Mouse (Mus musculus): ENCODE measurements around the gene Pi4kb. TPM values are rescaled to one million over a fixed set of nuclear protein-coding genes. Genes with fewer than 3 reads are reported as not detected.

Gene Pi4kb
- polyA plus RNA-seq, 1 experiment from 2014 or later = 20.5 TPM

DNA sequence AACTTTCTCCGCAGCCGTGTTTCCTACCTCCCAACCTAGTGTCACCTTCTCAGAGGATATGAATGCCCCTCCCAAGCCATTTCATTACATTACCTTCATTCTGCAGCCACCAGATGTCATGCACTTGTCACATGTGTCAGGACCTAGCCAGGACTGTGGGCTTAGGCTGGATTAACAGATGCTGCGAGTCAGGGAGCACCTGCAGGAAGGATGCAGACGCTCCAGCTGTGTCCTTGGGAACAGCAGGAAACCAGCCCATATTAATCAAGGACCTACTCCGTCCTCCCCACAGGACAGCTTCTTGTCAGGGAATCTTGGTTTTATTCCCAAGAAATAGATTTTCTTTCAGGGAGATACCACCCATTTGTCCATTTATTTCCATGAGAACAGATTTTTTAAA is 14.2 kb upstream of the Pi4kb start:
- H3K27me3 ChIP-seq = no peaks in the 10 kb centered on the region
- H3K4me1 ChIP-seq = no peaks in the 10 kb centered on the region; the same call in 1 of the 2 replicates
- H3K27ac ChIP-seq = no peak overlapping the region
- H3K4me2 ChIP-seq = no peak overlapping the region
- no peak overlapping the region for H3K9ac ChIP-seq
- H3K4me3 ChIP-seq = no peak overlapping the region
- H3K36me3 ChIP-seq = peaks cover 35% of the 10 kb centered on the region
- ATAC-seq (ENCODE audit: borderline replicate concordance, extremely low read depth, low FRiP score, low TSS enrichment) = no peak
- no peaks in the 10 kb centered on the region for H3K9me3 ChIP-seq
- 41% methylated on average over 5 of the region's 5 CpGs for WGBS

DNA sequence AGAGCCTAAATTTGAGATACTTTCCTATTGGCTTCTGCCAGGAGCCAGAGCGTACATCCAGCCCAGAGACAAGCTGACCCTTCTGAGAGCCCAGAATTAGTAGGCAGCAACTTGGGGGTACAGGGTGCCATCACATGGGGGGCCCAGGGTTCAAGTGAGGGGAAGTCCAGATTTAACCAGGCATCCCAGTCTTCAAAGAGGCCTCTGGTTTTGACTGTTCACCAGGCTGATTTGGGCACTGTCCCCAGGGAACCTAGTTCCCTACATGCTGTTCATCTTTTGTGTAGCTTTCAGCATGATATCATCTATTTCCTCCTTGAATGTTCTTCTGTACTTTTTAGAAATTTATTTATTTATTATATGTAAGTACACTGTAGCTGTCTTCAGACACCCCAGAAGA is 9.5 kb upstream of the Pi4kb start:
- H3K27ac ChIP-seq = no peak overlapping the region
- H3K4me1 ChIP-seq = no peaks in the 10 kb centered on the region
- 96% methylated on average over 1 of the region's 1 CpGs for WGBS
- H3K36me3 ChIP-seq = no peaks in the 10 kb centered on the region
- no peak overlapping the region for H3K9ac ChIP-seq
- ATAC-seq (ENCODE audit: borderline replicate concordance, extremely low read depth, low FRiP score, low TSS enrichment) = no peak
- H3K4me2 ChIP-seq = no peak overlapping the region
- no peaks in the 10 kb centered on the region for H3K9me3 ChIP-seq
- no peak overlapping the region for H3K4me3 ChIP-seq
- H3K27me3 ChIP-seq = no peaks in the 10 kb centered on the region

DNA sequence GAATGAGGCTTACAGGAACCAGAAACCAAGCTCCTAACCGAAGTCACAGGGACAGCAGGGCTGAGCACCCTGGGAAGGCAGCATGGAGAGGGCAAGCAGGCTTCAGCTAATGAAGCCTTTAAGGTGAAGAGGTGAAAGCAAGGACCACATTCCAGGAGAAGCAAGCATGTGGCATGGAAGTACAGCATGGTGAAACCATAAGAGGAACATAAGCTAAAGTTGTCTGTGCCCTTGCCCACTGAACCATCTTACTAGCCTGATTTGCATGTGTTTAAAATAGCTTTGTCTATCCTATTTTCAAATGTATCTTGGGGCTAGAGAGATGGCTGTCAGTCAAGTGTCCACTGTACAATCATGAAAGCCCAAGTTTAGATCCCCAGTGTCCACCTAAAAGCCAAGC is 8.7 kb upstream of the Pi4kb start:
- 66% methylated on average over 1 of the region's 1 CpGs for WGBS
- Histone ChIP-seq H3K4me1 (no peaks in the 10 kb centered on the region), H3K27ac (no peak overlapping the region)

DNA sequence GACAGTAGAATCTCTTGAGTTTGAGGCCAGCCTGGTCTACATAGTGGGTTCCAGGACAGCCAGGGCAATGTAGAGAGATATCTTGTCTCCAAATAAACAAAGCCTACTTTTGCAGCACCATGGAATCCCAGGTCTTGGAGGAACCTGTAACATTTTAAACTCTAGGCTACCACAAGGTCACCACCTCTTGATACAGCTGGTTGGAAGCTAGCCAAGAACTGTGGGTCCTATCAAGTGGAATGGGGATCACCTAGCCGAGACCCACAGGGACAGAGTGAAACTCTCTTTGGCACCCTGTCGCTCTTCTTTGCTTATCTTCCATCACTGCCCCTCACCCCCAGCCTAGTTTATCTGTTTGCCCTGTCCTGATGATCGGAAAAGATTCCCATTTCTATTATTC is 2.0 kb upstream of the Pi4kb start:
- Histone ChIP-seq H3K36me3 (peaks cover 2% of the 10 kb centered on the region; the same call in 1 of the 2 replicates), H3K4me1 (peaks cover 20% of the 10 kb centered on the region), H3K27me3 (no peaks in the 10 kb centered on the region), H3K4me3 (no peak overlapping the region), H3K9me3 (no peaks in the 10 kb centered on the region), H3K4me2 (no peak overlapping the region), H3K9ac (no peak overlapping the region), H3K27ac (no peak overlapping the region)
- 65% methylated on average over 3 of the region's 3 CpGs for WGBS
- ATAC-seq (ENCODE audit: borderline replicate concordance, extremely low read depth, low FRiP score, low TSS enrichment) = no peak

More for the DNA sequence above, 8.7 kb upstream of the Pi4kb start:
- H3K4me2 ChIP-seq = no peak overlapping the region
- H3K9ac ChIP-seq = no peak overlapping the region
- H3K4me3 ChIP-seq = no peak overlapping the region
- H3K36me3 ChIP-seq = no peaks in the 10 kb centered on the region
- H3K9me3 ChIP-seq = no peaks in the 10 kb centered on the region
- ATAC-seq (ENCODE audit: borderline replicate concordance, extremely low read depth, low FRiP score, low TSS enrichment) = no peak
- no peaks in the 10 kb centered on the region for H3K27me3 ChIP-seq

DNA sequence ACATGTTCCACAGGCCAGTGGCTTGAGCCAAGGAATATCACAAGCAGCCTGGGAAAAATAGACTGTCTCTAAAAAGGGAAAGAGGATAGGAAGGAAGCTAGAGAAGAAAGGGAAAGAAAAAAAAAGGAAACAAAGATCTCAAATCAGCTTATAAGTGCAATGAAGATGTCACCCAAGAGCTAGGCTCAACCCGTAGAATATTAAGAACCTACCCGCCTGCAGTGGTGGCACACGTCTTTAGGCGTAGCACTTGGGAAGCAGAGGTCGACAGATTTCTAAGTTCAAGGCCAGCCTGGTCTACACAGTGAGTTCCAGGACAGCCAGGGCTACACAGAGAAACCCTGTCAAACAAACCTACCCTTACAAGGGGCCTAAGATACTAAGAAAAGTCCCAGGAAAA is 911 bp upstream of the Pi4kb start:
- 86% methylated on average over 5 of the region's 5 CpGs for WGBS
- Histone ChIP-seq H3K9ac (no peak overlapping the region), H3K4me3 (no peak overlapping the region), H3K27ac (no peak overlapping the region), H3K4me2 (peak overlapping the region; percentile 79; the same call in 1 of the 2 replicates), H3K9me3 (no peaks in the 10 kb centered on the region), H3K36me3 (peaks cover 4% of the 10 kb centered on the region; the same call in 1 of the 2 replicates), H3K4me1 (peaks cover 20% of the 10 kb centered on the region), H3K27me3 (no peaks in the 10 kb centered on the region)
- ATAC-seq (ENCODE audit: borderline replicate concordance, extremely low read depth, low FRiP score, low TSS enrichment) = no peak

DNA sequence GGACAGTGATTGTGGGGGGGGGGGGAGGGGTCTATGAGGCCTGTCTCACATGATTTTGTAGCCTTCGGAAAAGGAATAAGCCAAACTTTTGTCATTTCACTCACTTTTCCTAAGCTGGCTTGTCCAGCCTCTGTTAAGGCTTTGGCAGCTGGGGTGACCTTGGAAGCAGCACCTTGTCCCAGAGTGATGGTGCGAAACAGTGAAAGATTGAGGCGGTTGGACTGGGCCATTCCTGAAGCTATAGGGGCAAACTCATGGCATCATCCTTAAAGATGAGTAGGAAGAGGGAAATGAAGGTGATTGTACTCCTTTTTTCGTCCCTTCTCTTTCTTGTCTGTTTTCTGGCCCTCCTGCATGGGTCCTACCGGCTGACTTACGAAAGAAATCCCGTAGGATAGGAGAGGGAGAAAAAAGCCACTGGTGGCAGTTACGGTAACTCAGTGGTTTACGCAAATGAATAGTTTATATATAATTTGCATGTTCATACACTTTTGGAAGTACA is 454 bp upstream of the Pi4kb start:
- H3K9me3 ChIP-seq = no peaks in the 10 kb centered on the region
- H3K9ac ChIP-seq = peak overlapping the region; percentile 41
- peaks cover 4% of the 10 kb centered on the region; the same call in 1 of the 2 replicates for H3K36me3 ChIP-seq
- H3K27ac ChIP-seq = no peak overlapping the region
- ATAC-seq (ENCODE audit: borderline replicate concordance, extremely low read depth, low FRiP score, low TSS enrichment) = peak; percentile 25
- peak overlapping the region; percentile 79 for H3K4me2 ChIP-seq
- peaks cover 20% of the 10 kb centered on the region for H3K4me1 ChIP-seq
- 18% methylated on average over 9 of the region's 9 CpGs for WGBS
- peak overlapping the region; percentile 76 for H3K4me3 ChIP-seq
- no peaks in the 10 kb centered on the region for H3K27me3 ChIP-seq

DNA sequence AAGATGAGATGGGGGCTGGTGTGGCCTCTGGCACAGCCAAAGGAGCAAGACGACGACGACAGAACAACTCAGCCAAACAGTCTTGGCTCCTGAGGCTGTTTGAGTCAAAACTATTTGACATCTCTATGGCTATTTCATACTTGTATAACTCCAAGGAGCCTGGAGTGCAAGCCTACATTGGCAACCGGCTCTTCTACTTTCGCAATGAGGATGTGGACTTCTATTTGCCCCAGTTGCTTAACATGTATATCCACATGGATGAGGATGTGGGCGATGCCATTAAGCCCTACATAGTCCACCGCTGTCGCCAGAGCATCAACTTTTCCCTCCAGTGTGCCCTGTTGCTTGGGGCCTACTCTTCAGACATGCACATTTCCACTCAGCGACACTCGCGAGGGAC is 9.8 kb downstream of the Pi4kb start:
- Histone ChIP-seq H3K27me3 (no peaks in the 10 kb centered on the region), H3K27ac (no peak overlapping the region), H3K9ac (no peak overlapping the region), H3K4me3 (no peak overlapping the region), H3K4me2 (no peak overlapping the region), H3K36me3 (peaks cover 51% of the 10 kb centered on the region), H3K9me3 (no peaks in the 10 kb centered on the region), H3K4me1 (peaks cover 19% of the 10 kb centered on the region)
- no peak for ATAC-seq (ENCODE audit: borderline replicate concordance, extremely low read depth, low FRiP score, low TSS enrichment)
- WGBS = 88% methylated on average over 11 of the region's 11 CpGs

DNA sequence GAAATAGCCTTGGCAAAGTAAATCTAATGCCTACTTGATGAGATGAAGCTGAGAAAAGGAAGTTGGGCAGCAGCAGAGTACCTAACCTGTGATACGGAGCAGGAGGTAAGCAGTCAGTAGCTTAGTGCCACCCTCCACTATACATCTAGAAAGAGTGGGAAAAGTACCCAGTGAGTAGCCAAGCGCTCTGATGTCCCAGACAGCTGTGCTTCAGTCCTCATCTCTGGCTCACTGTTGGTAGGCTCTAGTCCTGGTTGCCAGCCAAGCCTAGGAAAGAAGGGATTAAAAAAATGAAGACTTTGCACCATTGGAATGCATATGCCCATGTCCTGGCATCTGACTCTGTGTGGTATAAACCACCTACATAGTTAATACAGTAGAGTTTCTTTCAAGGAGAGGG is 11.0 kb downstream of the Pi4kb start:
- Histone ChIP-seq H3K4me2 (no peak overlapping the region), H3K36me3 (peaks cover 53% of the 10 kb centered on the region), H3K27ac (no peak overlapping the region), H3K27me3 (no peaks in the 10 kb centered on the region), H3K4me3 (no peak overlapping the region), H3K9me3 (no peaks in the 10 kb centered on the region), H3K4me1 (peaks cover 30% of the 10 kb centered on the region), H3K9ac (no peak overlapping the region)
- no peak for ATAC-seq (ENCODE audit: borderline replicate concordance, extremely low read depth, low FRiP score, low TSS enrichment)
- 81% methylated on average over 2 of the region's 2 CpGs for WGBS

DNA sequence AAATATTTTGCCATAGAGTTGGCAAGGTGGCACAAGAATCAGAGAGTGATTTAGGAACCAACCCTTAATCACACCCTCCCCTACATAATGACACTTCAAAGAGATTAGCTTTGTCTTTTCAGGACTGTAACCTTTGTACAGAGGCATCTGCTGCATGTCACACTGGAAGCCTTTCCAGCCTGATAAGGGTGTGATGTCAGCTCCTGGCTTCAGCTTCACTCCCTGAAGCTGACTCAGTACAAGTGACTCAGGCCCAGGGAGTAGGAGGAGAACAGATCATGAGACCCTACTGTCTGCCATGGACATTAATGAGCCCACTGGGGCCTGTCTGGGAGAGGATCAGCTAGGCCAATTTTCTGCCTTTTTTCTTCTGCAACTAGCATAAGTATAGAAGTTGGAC is 13.0 kb downstream of the Pi4kb start:
- Histone ChIP-seq H3K4me2 (no peak overlapping the region), H3K36me3 (peaks cover 49% of the 10 kb centered on the region), H3K9ac (no peak overlapping the region), H3K9me3 (no peaks in the 10 kb centered on the region), H3K4me1 (peaks cover 30% of the 10 kb centered on the region), H3K4me3 (no peak overlapping the region), H3K27me3 (no peaks in the 10 kb centered on the region), H3K27ac (no peak overlapping the region)
- ATAC-seq (ENCODE audit: borderline replicate concordance, extremely low read depth, low FRiP score, low TSS enrichment) = no peak

DNA sequence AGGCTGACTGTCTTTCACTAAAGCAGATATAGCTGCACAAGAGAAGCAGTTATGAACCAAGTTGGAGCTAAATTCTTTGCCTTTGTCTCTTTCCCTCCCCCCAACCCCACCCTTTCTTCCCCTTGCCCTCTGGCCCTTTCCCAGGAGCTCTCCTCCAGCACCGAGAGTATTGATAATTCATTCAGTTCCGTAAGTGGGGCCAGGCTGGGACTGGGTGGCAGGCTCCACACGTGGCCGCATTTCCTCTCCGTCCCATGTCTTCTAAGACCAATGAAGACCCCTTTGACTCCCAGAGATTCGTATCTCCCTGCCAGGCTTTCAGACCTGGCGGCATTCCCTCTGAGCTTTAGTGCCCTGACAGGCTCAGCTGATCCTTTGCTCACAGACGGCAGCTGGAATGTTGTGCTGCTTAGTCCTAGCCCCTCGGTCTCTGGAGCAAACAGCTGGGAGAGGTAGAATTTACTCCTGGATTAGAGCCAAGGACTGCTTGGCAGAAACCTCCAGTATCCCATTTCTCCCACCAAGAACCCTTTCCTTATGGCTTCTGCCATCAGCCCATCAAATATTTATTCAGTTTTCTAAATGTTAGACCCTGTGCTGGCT is 14.7 kb downstream of the Pi4kb start:
- Histone ChIP-seq H3K9me3 (no peaks in the 10 kb centered on the region), H3K36me3 (peaks cover 52% of the 10 kb centered on the region), H3K4me3 (no peak overlapping the region), H3K27me3 (no peaks in the 10 kb centered on the region), H3K9ac (no peak overlapping the region), H3K4me2 (peak overlapping the region; percentile 25), H3K27ac (peak overlapping the region; percentile 75), H3K4me1 (peaks cover 30% of the 10 kb centered on the region)
- ATAC-seq (ENCODE audit: borderline replicate concordance, extremely low read depth, low FRiP score, low TSS enrichment) = peak; percentile 71; the same call in 1 of the 2 replicates
- 22% methylated on average over 9 of the region's 9 CpGs for WGBS

DNA sequence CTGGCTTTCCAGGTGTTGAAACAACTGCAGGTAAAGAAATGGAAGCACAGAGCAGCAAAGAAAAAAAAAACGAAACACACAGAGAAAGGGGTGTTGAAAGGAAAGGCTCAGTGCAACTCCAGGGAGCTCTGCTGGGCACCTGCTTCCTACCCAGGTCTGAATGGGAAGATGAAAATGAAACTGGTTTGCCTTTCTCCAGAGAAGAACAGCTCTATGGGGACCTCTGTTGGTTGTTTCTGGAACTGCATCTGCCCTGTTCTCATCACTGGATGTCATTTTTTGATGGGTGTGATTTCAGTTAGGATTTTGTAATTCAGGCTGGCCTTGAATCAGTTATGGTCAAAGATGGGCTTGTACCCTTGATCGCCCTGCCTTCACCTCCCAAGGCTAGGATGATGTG is 22.4 kb downstream of the Pi4kb start:
- no peak overlapping the region for H3K27ac ChIP-seq
- no peak overlapping the region for H3K4me2 ChIP-seq
- no peaks in the 10 kb centered on the region for H3K9me3 ChIP-seq
- no peak for ATAC-seq (ENCODE audit: borderline replicate concordance, extremely low read depth, low FRiP score, low TSS enrichment)
- 32% methylated on average over 2 of the region's 2 CpGs for whole genome bisulfite sequencing
- no peak overlapping the region for H3K4me3 ChIP-seq
- no peak overlapping the region for H3K9ac ChIP-seq
- no peaks in the 10 kb centered on the region for H3K27me3 ChIP-seq
- peaks cover 86% of the 10 kb centered on the region for H3K36me3 ChIP-seq
- H3K4me1 ChIP-seq = no peaks in the 10 kb centered on the region

DNA sequence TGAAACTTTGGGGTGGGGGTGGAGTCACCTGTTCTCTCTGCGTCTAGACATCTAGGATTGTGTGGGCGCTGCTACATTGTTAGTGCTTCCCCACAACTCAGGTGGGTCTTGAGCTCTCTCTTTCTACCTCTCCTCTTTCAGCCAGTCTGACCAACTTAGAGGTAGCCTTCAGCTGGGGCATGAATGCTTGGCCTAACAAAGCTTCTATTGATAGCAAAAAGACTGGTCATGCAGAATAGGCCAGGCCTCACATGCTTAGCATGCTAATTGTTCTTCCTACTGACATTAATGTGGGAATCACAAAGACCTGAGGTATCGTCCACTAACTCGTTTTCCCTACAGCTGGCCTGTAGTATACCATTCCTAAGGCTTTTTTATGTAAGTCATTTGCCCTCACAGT is 28.0 kb downstream of the Pi4kb start:
- Histone ChIP-seq H3K4me1 (no peaks in the 10 kb centered on the region), H3K9me3 (no peaks in the 10 kb centered on the region), H3K27ac (no peak overlapping the region), H3K4me2 (no peak overlapping the region), H3K9ac (no peak overlapping the region), H3K36me3 (peaks cover 90% of the 10 kb centered on the region), H3K27me3 (no peaks in the 10 kb centered on the region), H3K4me3 (no peak overlapping the region)
- no peak for ATAC-seq (ENCODE audit: borderline replicate concordance, extremely low read depth, low FRiP score, low TSS enrichment)
- 81% methylated on average over 4 of the region's 4 CpGs for WGBS

DNA sequence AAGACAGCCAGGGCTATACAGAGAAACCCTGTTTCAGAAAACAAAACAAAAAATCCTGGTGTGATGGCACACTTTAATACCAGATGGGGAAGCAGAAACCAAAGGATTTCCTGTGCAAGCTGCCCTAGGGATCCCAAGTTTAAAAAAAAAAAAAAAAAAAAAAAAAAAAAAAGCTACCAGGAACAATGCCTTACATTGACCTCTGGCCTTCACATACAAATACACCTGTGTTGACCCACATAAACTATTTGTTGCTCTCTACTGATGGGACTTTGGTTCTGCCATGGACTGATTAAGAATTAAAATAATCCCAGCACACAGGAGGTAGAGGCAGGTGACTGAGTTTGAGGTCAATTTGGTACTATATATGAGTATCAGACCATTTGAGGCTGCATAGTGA is 28.7 kb downstream of the Pi4kb start:
- Histone ChIP-seq H3K4me1 (no peaks in the 10 kb centered on the region), H3K4me2 (no peak overlapping the region), H3K27me3 (no peaks in the 10 kb centered on the region), H3K4me3 (no peak overlapping the region), H3K27ac (no peak overlapping the region), H3K9me3 (no peaks in the 10 kb centered on the region), H3K36me3 (peaks cover 90% of the 10 kb centered on the region), H3K9ac (no peak overlapping the region)
- no peak for ATAC-seq (ENCODE audit: borderline replicate concordance, extremely low read depth, low FRiP score, low TSS enrichment)
